Mouse (Mus musculus) gastrocnemius, postnatal 36 days (tissue): ENCODE data around the gene Thpo. TPM values are rescaled to one million over a fixed set of nuclear protein-coding genes. Genes with fewer than 3 reads are reported as not detected.

Source experiments
- DNase-seq, 2 experiments: peaks; one replicate each; pipeline ENCODE4 v3.0.0; 2022
- intact Hi-C: fragments of 180-260 bp; cut with DNase I; formaldehyde crosslinking; loops from one replicate; pipeline ENCODE4 v1.15.1; 2025
- long read RNA-seq, 2 experiments: library from polyadenylated mRNA; stranded (forward); transcript quantifications; one replicate each; pipeline ENCODE4 v2.0.0; 2021
- total RNA-seq, 2 experiments: library from RNA; stranded (reverse); gene quantifications; 2 replicates each; pipeline ENCODE4 v1.2.3; 2021

Thpo gene
- total RNA-seq = 1 to 10 TPM; 3.6 to 4.0 TPM
- long read RNA-seq, experiment 1, partial matches to known transcripts = 0 of 5 reads
- long read RNA-seq, experiment 1, other reads (novel, unspliced or antisense) = 3 of 5 reads
- long read RNA-seq, experiment 2, partial matches to known transcripts = 5 of 9 reads
- long read RNA-seq, experiment 2, other reads (novel, unspliced or antisense) = 3 of 9 reads

DNA sequence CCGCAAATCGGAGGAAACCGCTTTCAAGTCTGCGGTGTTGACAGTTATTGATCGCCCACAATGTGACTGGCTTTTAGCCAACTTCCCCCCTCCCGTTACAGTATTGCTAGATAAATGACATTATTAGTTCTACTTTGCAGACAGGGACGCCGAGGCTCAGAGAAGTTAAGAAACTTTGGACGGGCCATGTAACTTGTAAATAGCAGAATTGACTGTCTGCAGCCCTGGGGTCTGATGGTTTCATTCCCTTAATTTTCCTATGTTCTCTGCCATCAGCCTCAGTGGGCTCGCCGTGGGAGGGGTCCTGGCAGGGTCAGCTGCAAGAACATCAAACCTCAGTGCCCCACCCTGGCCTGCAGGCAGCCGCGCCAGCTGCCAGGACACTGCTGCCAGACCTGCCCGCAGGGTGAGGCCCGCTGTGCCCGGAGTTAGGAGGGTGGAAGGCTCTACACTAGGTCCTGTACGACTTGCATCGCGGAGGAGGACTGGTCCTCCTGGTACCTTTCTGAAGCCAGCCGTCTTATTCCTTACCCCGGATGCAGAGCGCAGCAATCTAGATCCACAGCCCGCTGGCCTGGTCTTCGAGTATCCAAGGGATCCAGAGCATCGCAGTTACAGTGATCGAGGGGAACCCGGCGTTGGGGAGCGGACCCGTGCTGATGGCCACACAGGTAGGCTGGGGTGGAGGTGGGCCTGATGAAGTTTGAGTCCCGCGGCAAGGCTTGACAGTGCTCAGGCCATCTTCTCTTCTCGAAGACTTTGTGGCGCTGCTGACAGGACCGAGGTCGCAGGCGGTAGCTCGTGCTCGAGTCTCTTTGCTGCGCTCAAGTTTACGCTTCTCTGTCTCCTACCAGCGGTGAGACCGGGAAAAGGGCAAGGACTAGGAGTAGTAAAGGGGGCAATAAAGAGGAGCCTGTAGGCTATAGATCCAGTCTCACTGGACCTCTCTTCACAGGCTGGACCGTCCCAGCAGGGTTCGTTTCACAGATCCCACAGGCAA is at the start of gene Thpo:
Gene Thpo, minus strand, starts transcription at position 781 of the 1,000 bp plus-strand sequence.
- DNase-seq = no peak
- intact Hi-C loops = no loop called here

DNA sequence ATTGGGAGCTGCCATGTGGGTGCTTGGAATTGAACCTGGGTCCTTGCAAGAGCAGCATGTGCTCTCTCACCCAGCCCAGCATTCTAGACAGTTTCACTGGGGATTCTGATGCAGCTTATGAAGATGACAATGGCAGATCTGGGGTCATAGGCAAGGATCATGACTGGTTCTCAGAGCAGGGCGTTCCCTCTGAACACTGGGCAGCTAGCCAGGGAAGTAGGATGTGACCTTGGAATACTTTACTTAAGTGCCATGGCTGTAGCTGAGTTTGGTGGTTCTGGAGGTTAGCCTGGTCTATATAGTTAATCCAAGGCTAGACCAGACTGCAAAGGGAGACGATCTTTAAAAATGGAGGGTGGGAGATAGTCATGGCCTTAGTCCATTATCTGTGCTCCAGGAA is 49.6 kb upstream of the Thpo start:
- DNase-seq = no peak
- intact Hi-C loops = loop anchor here (10.0 kb wide), 1 partner anchor 581 kb away; no protein-coding TSS in a partner anchor

DNA sequence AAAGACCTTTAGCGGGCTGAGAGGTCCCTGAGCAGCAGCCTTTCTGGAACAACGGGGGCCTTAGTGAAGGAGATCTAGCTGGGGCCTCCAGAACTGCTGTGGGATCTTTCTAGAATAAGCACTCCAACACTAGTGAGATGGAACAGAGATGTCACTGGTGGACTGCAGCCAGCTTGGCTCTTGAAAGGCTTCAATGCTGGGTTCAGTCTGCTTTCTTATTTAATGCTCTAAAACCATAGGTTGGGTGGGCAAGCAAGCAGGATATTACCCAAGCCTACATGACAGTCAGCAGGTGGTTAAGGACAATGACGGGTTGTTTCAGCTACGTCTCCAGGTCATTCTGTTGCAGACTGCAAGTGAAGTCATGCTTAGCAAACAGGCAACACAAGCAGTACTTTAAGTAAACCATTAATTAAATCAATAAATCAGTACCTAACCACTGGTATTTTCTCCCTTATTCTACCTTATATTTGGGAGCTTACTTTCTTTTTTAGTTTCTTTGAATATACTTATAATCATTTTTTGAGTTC is 46.9 kb upstream of the Thpo start:
- DNase-seq = no peak
- intact Hi-C loops = loop anchor here (10.0 kb wide), 1 partner anchor 584 kb away; no protein-coding TSS in a partner anchor

DNA sequence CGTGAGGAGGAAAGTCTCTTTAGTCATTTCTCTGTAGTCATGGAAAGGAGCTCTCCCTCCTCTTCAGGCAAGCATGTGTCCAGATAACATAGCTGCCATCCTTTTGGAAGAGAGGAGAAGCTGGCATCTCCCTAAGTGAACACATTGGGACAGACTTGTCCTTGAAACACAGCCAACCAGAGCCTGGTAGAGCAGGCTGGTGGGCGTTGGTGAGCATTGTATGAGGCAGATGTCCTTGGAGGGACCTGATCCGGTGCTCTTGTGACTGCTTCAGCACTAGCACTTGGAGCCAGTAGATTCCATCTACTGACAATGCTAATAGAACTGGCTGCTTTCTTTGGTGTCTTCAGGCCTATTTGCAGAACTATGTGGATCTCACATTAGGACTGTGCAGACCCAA is 45.5 kb upstream of the Thpo start:
- intact Hi-C loops = loop anchor here (10.0 kb wide), 1 partner anchor 585 kb away; no protein-coding TSS in a partner anchor
- DNase-seq = no peak

DNA sequence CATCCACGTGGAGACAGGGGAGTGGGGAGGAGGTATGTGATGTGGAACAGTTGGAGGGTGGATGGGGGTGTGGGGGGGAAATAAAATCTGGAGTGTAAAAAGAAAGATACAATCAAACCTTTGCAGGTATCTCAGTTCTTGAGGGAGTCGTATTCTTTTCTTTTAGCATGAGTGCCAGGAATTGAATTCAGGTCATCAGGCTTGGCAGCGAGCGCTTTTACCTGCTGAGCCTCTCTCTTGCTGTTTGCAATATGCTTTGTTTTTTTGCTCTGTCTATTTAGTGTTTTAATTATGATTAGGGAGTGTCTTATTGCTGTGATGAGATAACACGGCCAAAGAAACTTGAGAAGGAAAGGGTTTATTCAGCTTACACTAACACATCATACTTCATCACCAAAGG is 40.7 kb upstream of the Thpo start:
- intact Hi-C loops = no loop called here

DNA sequence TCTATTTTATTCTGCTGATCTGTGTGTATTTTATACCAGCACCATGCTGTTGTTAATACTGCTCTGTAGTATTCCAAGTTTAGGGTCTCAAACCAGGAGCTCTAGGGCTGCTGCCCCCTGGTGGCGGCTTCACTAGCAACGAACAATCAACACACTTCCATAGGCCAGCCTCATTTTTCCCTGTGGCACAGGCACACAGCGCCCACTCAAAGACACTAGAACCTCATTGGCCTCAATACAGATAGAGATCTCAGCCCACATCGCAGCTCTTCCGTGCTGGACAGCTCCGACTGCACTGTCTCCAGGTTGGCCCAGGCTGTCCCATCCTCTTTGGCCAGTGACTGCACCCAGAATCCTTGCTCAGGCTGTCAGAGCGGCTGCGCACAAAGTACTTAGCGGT is 30.9 kb upstream of the Thpo start:
- intact Hi-C loops = loop anchor here (2.0 kb wide), 1 partner anchor 40 kb away; no protein-coding TSS in a partner anchor
- peak in 1 of 2 experiments; percentile 22 for DNase-seq

More for the DNA sequence above, 40.7 kb upstream of the Thpo start:
- DNase-seq = no peak

DNA sequence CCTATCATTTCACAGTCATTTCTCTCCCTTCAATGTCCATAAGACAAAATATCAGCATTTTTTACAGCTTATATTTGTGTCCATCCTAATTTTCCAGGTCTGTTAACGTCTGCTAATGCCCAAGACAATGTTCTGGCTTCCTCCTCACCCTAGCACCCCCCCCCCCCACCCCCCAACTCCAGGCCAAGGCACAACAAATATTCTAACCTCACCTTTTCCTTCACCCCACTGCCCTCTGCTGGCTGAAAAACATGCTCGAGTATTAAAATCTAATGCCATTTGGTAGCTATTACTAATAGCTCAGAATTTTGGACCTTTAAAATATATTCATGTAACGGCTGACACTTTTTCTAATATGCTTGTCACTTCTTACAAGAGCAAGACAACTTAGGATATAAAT is 27.4 kb upstream of the Thpo start:
- intact Hi-C loops = no loop called here
- DNase-seq = peak in 1 of 2 experiments; percentile 42

DNA sequence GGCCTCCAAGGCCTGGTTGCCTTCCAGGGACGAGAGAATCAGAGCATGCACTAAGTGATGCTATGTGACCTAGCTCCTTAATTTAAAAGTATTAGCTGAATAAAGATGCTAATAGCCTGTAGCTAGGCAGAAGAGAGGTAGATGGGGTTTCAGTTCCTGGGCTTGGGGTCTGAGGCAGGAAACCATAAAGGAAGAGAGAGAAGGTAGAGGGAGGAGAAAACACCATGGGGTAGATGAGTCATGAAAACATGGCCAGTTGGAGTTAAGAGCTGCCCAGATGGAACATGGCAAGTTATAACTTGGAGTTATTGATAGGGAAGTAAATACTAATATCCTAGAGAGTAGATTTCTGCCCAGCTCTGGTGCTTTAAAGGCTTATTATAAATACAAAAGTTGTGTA is 23.1 kb upstream of the Thpo start:
- intact Hi-C loops = no loop called here
- DNase-seq = no peak

DNA sequence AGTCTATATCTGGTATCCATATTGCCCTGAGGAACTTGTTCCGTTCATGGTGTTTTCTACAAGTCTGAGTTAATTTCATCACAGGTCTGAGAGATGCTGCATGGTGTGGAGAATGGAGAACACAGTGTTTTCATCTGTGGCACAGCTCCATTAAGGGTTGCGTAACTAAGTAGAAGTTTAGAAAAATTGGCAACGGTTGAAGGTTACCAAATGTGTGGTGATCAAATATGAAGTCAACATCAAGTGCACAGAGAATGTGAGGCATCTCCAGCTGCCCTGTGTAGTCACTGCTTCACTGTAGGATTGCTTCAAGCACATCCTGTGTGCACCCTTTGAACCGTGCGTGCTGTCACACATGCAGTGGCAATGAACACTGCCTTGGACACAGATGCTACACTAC is 21.7 kb upstream of the Thpo start:
- intact Hi-C loops = no loop called here
- DNase-seq = no peak

DNA sequence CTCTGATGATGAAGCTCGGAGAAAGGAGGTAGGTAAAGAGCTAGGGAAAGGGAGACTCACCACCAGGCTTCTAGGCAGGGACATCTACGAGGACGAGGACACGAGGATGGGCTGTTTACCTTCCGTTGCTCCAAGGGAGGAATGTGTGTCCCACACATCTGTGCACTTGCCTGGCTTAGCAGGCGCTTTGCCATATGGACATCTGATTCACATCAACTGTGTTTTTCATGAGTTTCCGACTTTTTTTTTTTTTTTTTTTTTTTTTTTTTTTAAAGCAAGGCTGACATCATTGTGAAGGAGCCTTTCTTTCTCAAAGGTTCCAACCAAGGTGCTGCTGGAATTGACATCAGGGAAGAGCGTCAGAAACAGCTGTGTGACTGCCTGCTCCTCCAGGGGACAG is 16.2 kb upstream of the Thpo start:
- intact Hi-C loops = no loop called here
- DNase-seq = no peak

DNA sequence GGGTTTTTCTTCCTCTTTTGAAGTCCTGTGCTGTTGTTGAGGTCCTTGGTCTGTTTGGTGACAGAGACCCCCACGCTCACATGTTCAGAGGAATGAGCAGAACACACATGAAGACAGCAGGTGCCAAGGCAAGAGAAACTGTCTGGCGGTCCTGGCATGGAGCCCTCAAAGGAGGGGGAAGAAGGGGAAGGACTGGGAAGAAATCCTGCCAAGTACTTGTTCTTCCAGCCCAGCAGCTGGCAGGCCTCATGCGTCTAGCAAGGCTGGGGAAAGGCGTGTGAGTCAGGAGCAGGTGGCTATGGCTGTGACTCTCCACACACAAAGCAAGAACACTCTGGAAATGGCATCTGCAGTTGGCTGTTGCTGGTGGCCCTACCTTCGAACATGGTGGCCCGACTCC is 12.3 kb upstream of the Thpo start:
- intact Hi-C loops = no loop called here
- peak; percentile 59 to 77 for DNase-seq

DNA sequence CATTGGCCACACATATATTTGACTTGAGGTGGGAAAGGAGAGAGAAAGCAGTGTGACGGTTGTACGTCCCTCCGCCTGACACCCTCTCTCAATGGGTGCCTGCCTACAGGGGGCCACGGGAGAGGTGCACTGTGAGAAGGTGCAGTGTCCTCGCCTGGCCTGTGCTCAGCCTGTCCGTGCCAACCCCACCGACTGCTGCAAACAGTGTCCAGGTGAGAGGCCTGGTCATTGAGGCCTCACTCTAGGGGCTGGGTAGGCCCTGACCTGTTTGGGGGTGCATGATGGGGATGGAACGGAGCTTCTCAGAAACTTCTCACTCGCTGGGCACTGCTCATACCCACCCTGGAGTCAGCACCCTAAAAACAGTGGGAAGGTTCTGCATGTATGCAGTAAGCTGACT is 5.5 kb upstream of the Thpo start:
- intact Hi-C loops = no loop called here
- no peak for DNase-seq

DNA sequence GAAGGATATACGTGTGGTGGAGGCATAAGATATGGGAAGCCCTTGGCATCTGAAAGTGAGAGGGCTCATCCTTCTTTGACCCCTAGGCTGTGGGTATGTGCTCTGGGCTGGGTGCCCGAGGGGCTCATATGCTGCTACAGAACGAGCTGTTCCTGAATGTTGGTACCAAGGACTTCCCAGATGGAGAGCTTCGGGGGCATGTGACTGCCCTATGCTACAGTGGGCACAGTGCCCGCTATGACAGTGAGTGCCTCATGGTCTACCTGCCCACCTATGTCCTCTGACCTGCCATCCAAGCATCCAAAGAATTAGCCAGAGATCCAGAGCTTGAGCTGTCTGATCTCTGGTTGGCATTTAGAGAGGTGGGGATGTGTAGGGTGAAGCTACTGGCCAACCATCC is 2.5 kb upstream of the Thpo start:
- intact Hi-C loops = no loop called here
- no peak for DNase-seq

DNA sequence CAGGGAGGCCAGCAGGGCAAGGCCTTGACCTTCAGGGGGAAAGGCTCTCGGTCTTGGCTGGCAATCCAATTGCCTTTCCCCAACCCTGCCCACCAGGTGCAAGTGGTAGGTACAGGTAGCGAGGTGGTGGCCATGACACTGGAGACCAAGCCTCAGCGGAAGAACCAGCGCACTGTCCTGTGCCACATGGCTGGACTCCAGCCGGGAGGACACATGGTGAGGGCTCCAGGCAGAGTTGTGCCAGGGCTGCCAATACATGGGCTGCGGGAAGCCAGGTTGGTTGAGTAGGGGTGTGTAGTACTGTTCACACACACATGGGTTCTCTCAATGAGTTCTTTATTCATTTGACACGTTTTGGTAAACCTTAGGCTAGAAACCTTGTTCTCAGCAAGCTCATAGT is 1.9 kb upstream of the Thpo start:
- intact Hi-C loops = no loop called here
- DNase-seq = no peak

DNA sequence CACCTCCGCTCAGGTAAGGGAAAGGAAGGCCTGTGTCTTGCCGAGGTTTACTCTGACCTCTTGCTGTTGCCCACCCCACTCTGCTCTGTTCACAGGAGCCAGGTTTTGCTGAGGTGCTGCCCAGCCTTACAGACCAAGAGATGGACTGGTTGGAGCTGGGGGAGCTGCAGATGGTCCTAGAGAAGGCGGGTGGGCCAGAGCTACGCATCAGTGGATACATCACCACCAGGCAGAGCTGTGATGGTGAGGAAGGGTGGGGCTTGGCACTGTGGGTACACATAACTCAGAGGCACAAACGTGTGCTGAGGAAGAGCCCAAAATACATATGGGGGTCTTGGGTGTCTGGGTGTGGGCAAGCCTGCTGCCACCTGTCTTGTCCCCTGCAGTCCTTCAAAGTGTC is 1.3 kb upstream of the Thpo start:
- DNase-seq = no peak
- intact Hi-C loops = no loop called here

DNA sequence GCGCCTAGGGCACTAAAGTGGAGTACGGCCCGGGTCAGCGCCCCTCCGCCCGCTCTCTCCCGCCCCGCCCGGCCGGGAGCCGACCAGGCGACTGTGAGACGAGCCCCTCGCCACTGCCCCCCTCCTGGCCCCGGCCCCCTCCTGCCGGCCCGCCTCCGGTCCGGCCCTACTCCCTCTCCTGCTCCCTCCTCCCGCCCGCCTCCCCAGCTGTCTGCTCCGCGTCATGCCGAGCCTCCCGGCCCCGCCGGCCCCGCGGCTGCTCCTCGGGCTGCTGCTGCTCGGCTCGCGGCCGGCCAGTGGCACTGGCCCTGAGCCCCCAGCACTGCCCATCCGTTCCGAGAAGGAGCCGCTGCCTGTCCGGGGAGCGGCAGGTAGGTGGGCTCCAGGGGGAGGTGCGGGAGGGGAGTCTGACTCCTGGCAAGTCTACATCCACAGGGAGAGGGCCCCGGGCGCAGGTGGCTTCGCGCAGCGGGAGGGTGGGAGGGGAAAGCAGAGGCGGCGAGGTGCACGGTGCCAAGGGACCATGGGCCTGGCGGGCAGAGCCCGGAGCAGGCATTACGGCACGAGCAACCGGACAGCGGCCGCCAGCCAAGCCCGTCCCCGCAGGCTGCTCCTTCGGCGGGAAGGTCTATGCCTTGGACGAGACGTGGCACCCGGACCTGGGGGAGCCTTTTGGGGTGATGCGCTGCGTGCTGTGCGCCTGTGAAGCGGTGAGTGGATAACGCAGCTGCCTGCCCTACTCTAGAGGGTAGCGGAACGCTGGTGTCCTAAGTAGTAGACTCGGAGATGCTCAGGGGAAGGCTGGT is 1.2 kb downstream of the Thpo start, which contains the start of gene Chrd:
Gene Chrd, plus strand, starts transcription at position 203 of the 806 bp plus-strand sequence.
- peak; percentile 66 for DNase-seq
- intact Hi-C loops = no loop called here

DNA sequence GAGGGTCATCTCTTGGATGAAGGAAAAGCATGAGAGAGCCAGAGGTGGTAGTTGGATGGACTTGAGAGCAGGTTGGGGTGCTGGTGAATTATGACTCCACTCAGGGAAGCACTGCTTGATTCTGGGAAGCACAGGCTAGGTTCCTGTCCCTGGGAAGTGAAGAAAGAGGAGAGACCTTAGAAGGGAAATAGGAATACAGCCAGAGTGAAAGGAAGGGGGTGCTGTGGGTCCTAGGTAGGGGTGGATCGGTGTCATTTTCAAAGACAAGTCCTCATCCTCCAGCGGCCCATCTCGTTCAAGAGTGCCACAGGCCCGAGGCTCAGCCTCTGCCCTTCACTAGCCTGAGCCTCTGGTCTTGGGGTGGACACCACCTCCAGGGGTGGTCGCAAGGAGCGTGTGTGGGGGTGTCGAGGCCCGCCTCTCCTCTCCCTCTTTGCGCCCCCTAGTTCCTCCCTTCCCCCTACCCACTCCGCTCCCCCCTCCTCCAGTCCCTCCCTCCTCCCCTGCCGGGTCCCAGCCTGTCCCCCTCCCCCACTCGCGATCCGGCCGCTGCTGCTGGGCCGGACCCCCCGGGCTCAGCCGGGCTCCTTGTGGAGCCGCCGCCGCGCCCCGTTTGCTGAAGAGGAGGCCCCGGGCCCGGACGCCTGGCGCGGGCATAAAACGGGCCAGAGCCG is 1.9 kb downstream of the Thpo start:
- intact Hi-C loops = no loop called here
- no peak for DNase-seq

DNA sequence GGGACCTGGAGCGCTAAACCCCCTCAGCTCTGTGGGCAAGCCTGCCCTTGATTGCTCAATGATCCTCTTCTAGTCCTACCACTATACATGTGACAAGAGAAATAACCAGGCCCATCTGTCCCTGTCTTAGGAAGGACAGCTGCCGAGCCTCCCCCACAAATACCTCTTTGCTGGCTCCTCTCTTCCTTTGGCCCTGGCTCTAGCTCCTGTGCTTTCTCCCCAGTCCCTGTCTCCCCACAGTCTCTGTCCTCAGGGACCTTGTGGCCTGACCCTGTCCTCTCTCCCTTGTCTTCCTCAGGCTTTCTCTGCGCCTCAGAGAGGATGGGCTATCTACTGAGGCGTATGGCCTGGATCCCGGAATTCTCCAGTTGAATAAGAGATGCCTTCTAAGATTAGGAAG is 2.6 kb downstream of the Thpo start:
- no peak for DNase-seq
- intact Hi-C loops = no loop called here

DNA sequence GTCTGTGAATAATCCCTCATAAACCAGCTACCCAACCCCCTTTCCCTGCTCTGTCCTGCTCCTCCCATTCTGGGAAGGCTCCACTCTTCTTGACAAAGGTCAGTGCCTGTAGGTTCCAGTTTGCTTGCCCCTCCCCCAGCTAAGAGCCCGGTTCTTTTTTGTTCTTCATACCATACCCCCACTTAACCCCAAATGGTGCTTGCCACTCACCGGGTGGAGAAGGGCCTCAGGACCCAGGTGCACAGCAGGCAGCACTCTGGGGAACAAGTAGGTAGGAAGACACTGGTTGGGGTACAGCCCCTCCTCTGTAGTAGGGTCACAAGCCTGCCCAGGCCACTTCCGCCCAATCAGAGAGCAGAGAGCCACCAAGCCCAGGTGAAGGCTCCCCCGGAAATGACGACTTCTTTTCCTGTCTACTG is 4.0 kb downstream of the Thpo start:
- intact Hi-C loops = no loop called here
- no peak for DNase-seq

DNA sequence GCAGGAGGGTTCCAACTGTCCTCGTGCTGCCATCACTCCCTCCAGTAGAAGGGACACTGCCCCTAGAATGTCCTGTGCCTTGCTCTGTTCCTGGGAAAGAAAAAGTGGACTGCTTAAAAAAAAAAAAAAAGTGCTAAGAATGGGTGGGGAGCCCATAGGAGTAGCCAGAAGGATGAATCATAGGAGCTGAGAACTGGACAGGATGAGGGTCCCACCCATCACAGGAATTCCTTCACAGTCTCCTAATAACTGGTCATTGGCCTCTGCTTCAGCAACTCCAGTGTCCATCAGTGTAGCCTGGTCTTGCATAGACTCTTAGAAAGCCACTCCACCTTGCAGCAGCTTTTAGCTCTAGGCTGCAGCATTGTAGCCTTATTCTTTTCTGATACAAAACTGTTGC is 7.9 kb downstream of the Thpo start:
- no peak for DNase-seq

More for the DNA sequence above, 7.9 kb downstream of the Thpo start:
- intact Hi-C loops = no loop called here
